Mouse (Mus musculus): Measurements from ENCODE around the gene Hdac10. TPM values are rescaled to one million over a fixed set of nuclear protein-coding genes. Genes with fewer than 3 reads are reported as not detected.

The Hdac10 gene
- total and polyA plus RNA-seq, 3 experiments: 23.3 to 26.6 TPM; not detected in 1

DNA sequence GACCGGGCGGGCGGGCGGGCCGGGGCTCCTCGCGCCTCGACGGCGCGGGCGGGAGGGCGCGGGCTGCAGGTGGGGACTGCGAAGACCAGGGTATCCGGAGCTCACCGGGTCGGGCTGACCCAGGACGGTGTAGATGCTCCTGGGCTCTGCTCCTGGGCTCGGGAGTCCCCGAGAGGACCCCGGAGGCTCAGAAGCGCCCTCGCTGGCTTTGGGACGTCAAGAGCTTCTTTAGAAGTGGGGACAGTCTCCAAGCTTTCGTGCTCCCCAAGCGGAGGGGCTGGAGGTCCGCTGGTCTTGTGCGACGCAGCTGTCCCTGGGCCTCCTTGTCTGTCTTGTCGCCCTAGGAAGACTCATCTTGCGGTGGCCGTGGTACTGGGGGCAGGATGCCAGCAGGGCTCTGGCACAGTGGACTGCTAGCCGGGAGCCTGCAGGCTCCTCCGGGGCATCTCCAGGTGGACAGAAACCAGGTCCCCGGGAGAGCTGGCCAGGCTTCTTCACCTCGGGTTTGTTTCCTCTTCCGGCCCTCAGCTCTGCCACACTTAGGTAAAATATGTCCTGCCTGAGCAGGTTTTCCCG lies 52.3 kb downstream of the Hdac10 start:
- H3K36me3 ChIP-seq (ENCODE audit: control insufficient read depth in 1 of 2, insufficient read depth in 2 of 2, low read length in 2 of 2): peaks cover 5 to 15% of the 10 kb centered on the region in 2 experiments
- TF ChIP-seq TCF12 (IDR thresholded peaks at IDR 0.05; ENCODE audit: low read depth, low read length) (no peak), SIN3A (IDR thresholded peaks at IDR 0.05; ENCODE audit: low read length) (0 out of 2 replicates have a peak, but pooled peaks have one; percentile 48)
- H3K9me3 ChIP-seq (replicated peaks; ENCODE audit: insufficient read depth, low read length): no peaks in the 10 kb centered on the region
- H3K27me3 ChIP-seq (ENCODE audit: control insufficient read depth in 1 of 2, insufficient read depth in 2 of 2, low read length in 2 of 2): peaks cover 0 to 4% of the 10 kb centered on the region in 2 experiments; a peak in 1 of 4 replicates
- H3K4me1 ChIP-seq (ENCODE audit: control insufficient read depth in 1 of 2, insufficient read depth in 2 of 2, low read length in 2 of 2): peaks cover 0 to 24% of the 10 kb centered on the region in 2 experiments; a peak in 3 of 4 replicates
- H3K27ac ChIP-seq (ENCODE audit: control insufficient read depth, low read depth, low read length): peak overlapping the region; percentile 26
- H3K79me2 ChIP-seq (ENCODE audit: control insufficient read depth, insufficient read depth, low read length, poor library complexity): peaks cover 22% of the 10 kb centered on the region
- DNase-seq (ENCODE audit: low read depth, low spot score): peak; percentile 63
- peak overlapping the region; percentile 92 for H3K9ac ChIP-seq (ENCODE audit: control insufficient read depth, low read depth, low read length, poor library complexity, severe bottlenecking)
- peak overlapping the region; percentile 91 to 95 for H3K4me3 ChIP-seq (ENCODE audit: control insufficient read depth in 1 of 2, insufficient read depth in 1 of 2, low read depth in 2 of 2, low read length in 2 of 2)

GRCm38 (mm10) chr15:89075478-89076147 lies 52.9 kb downstream of the Hdac10 start:
- Histone ChIP-seq H3K4me3 (ENCODE audit: control insufficient read depth in 1 of 2, insufficient read depth in 1 of 2, low read depth in 2 of 2, low read length in 2 of 2) (peak overlapping the region; percentile 94 to 96), H3K79me2 (ENCODE audit: control insufficient read depth, insufficient read depth, low read length, poor library complexity) (peaks cover 22% of the 10 kb centered on the region), H3K27ac (ENCODE audit: control insufficient read depth, low read depth, low read length) (peak overlapping the region; percentile 69), H3K9me3 (replicated peaks; ENCODE audit: insufficient read depth, low read length) (no peaks in the 10 kb centered on the region), H3K9ac (ENCODE audit: control insufficient read depth, low read depth, low read length, poor library complexity, severe bottlenecking) (peak overlapping the region; percentile 92), H3K4me1 (ENCODE audit: control insufficient read depth in 1 of 2, insufficient read depth in 2 of 2, low read length in 2 of 2) (peaks cover 0 to 24% of the 10 kb centered on the region in 2 experiments; a peak in 3 of 4 replicates), H3K36me3 (ENCODE audit: control insufficient read depth in 1 of 2, insufficient read depth in 2 of 2, low read length in 2 of 2) (peaks cover 3 to 15% of the 10 kb centered on the region in 2 experiments), H3K27me3 (ENCODE audit: control insufficient read depth in 1 of 2, insufficient read depth in 2 of 2, low read length in 2 of 2) (peaks cover 0 to 4% of the 10 kb centered on the region in 2 experiments; a peak in 1 of 4 replicates)
- DNase-seq (ENCODE audit: low read depth, low spot score): peak; percentile 90
- no peak for TF ChIP-seq USF1 (IDR thresholded peaks at IDR 0.05; ENCODE audit: low read depth, low read length)
- no peak for TF ChIP-seq MAX (IDR thresholded peaks at IDR 0.05; ENCODE audit: low read length)
- no peak for TF ChIP-seq GATA1 (IDR thresholded peaks at IDR 0.05; ENCODE audit: low read depth, low read length)
- TF ChIP-seq HCFC1 (IDR thresholded peaks at IDR 0.05; ENCODE audit: low read depth, low read length): peak; percentile 82
- TF ChIP-seq NELFE (IDR thresholded peaks at IDR 0.05; ENCODE audit: low read depth, low read length): peak; percentile 56
- peak; percentile 38; the same call in 1 of the 2 replicates for TF ChIP-seq TCF12 (IDR thresholded peaks at IDR 0.05; ENCODE audit: low read depth, low read length)
- no peak for TF ChIP-seq MAFK (IDR thresholded peaks at IDR 0.05; ENCODE audit: borderline replicate concordance, low read depth, low read length)
- TF ChIP-seq MYC (IDR thresholded peaks at IDR 0.05; ENCODE audit: low read depth, low read length): no peak
- no peak for TF ChIP-seq MYB (IDR thresholded peaks at IDR 0.05; ENCODE audit: low read depth, low read length)
- peak in 1 of 3 experiments; percentile 15; a peak in 1 of 6 replicates for TF ChIP-seq CTCF (IDR thresholded peaks at IDR 0.05 in 2 of 3, conservative IDR thresholded peaks at IDR 0.05 in 1 of 3; ENCODE audit: control insufficient read depth in 1 of 3, insufficient read depth in 1 of 3, low read depth in 2 of 3, low read length in 3 of 3, poor library complexity in 1 of 3, severe bottlenecking in 1 of 3)
- no peak for TF ChIP-seq E2F4 (IDR thresholded peaks at IDR 0.05; ENCODE audit: borderline replicate concordance, low read depth, low read length)
- no peak for TF ChIP-seq KAT2A (conservative IDR thresholded peaks at IDR 0.05; ENCODE audit: low read depth, low read length)
- TF ChIP-seq BHLHE40 (IDR thresholded peaks at IDR 0.05; ENCODE audit: borderline replicate concordance, low read depth, low read length): no peak
- no peak for TF ChIP-seq POLR2AphosphoS2 (IDR thresholded peaks at IDR 0.05; ENCODE audit: low read length)
- no peak for TF ChIP-seq ZNF384 (IDR thresholded peaks at IDR 0.05; ENCODE audit: low read depth, low read length)
- TF ChIP-seq POLR2A (IDR thresholded peaks at IDR 0.05; ENCODE audit: control insufficient read depth in 1 of 2, insufficient read depth in 1 of 2, low read depth in 1 of 2, low read length in 2 of 2, poor library complexity in 1 of 2): peak; percentile 49 to 54; a peak in 2 of 4 replicates
- TF ChIP-seq ZC3H11A (IDR thresholded peaks at IDR 0.05; ENCODE audit: low read depth, low read length): no peak
- no peak for TF ChIP-seq ZMIZ1 (IDR thresholded peaks at IDR 0.05; ENCODE audit: low read depth, low read length)
- no peak for TF ChIP-seq CHD1 (IDR thresholded peaks at IDR 0.05; ENCODE audit: low read depth, low read length)
- no peak for TF ChIP-seq SMC3 (IDR thresholded peaks at IDR 0.05; ENCODE audit: low read depth, low read length)
- no peak for TF ChIP-seq EP300 (IDR thresholded peaks at IDR 0.05; ENCODE audit: low read depth in 1 of 2, low read length in 2 of 2)
- no peak for TF ChIP-seq POLR2AphosphoS5 (IDR thresholded peaks at IDR 0.05; ENCODE audit: borderline replicate concordance, low read depth, low read length)
- TF ChIP-seq MXI1 (IDR thresholded peaks at IDR 0.05; ENCODE audit: low read depth, low read length): peak; percentile 71
- 0 out of 2 replicates have a peak, but pooled peaks have one; percentile 3 for TF ChIP-seq TBP (IDR thresholded peaks at IDR 0.05; ENCODE audit: low read depth, low read length)
- peak; percentile 87 for TF ChIP-seq SIN3A (IDR thresholded peaks at IDR 0.05; ENCODE audit: low read length)
- TF ChIP-seq MAZ (IDR thresholded peaks at IDR 0.05; ENCODE audit: low read depth, low read length): peak; percentile 79; the same call in 1 of the 2 replicates
- TF ChIP-seq GABPA (IDR thresholded peaks at IDR 0.05; ENCODE audit: low read depth, low read length): no peak
- TF ChIP-seq TAL1 (IDR thresholded peaks at IDR 0.05; ENCODE audit: low read length): no peak
- peak; percentile 39; the same call in 1 of the 2 replicates for TF ChIP-seq ELF1 (IDR thresholded peaks at IDR 0.05; ENCODE audit: low read depth, low read length)
- no peak for TF ChIP-seq NRF1 (IDR thresholded peaks at IDR 0.05; ENCODE audit: insufficient read depth, low read depth, low read length, poor library complexity, severe bottlenecking)
